Mouse (Mus musculus) liver, embryonic 14.5 days (tissue): ENCODE measurements around the gene Ncam1.

Experiments
- CTCF ChIP-seq: IDR thresholded peaks from 2 replicates; pipeline ENCODE4 v1.5.1; 2016; ENCODE audit warnings: antibody characterized with exemption, low read depth, control low read depth
- EP300 ChIP-seq: IDR thresholded peaks from 2 replicates; pipeline ENCODE4 v1.6.1; 2016; ENCODE audit warnings: antibody characterized with exemption, low read depth

DNA sequence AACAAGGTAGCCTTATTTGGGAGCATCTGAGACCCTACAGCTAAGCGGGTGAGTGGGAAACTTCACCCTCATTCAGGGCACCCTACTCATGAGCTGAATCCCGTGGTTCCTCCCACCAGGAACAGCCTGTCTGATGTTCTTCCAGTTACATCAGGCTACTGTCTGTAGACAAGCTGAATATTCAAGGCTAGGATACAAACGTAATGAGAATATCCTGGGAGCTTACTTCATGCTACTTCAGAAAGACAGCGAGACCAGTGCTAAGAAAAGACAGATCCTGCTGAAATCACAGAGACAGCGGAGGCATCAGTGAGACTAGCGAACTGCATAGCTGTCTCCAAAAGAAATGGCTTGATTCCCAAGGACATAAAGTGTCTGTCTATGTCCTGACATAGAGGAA, 58.8 kb downstream of the Ncam1 start:
- TF ChIP-seq EP300, result no peak
- TF ChIP-seq CTCF, result no peak
